Mouse (Mus musculus) embryonic facial prominence, embryonic 14.5 days (tissue): Measurements from ENCODE around the gene Snrpa. TPM values are rescaled to one million over a fixed set of nuclear protein-coding genes. Genes with fewer than 3 reads are reported as not detected.
"Not testable (repeated sequence)": the region's sequence is repeated elsewhere in the genome, so short reads cannot be mapped to it uniquely, and the experiment has no call there.

Experiments
- ATAC-seq: fragments of 200-750 bp; cut with Nextera tagmentation; 2 replicates; pipeline ENCODE4 v1.8.0; 2017; ENCODE audit warnings: low read depth, moderate number of reproducible peaks, moderate TSS enrichment
- DNase-seq: peaks from one replicate; pipeline ENCODE4 v3.0.0-alpha.2; 2015; ENCODE audit warnings: low spot score
- H3K27ac ChIP-seq: fragments of 300-500 bp; sonication (generic); replicated peaks from 2 replicates; pipeline ENCODE4 v1.5.1; 2014; ENCODE audit warnings: low read depth, mild to moderate bottlenecking, low read length, moderate library complexity
- H3K27me3 ChIP-seq: fragments of 300-500 bp; sonication (generic); replicated peaks from 2 replicates; pipeline ENCODE4 v1.6.1; 2014; ENCODE audit warnings: low read length; ENCODE audit not compliant: control insufficient read depth, insufficient read depth
- H3K36me3 ChIP-seq: fragments of 300-500 bp; sonication (generic); 2 replicates; pipeline ENCODE4 v1.6.1; 2014; ENCODE audit warnings: low read length, mixed read lengths; ENCODE audit not compliant: control insufficient read depth, insufficient read depth
- H3K4me1 ChIP-seq: fragments of 300-500 bp; sonication (generic); 2 replicates; pipeline ENCODE4 v1.6.1; 2014; ENCODE audit warnings: antibody characterized with exemption, low read length; ENCODE audit not compliant: control insufficient read depth, insufficient read depth
- H3K4me2 ChIP-seq: fragments of 300-500 bp; sonication (generic); 2 replicates; pipeline ENCODE4 v1.6.1; 2014; ENCODE audit warnings: low read depth, mild to moderate bottlenecking, low read length, moderate library complexity, mixed read lengths
- H3K4me3 ChIP-seq: fragments of 300-500 bp; sonication (generic); 2 replicates; pipeline ENCODE4 v1.5.1; 2014; ENCODE audit warnings: low read depth, mild to moderate bottlenecking, low read length
- H3K9ac ChIP-seq: fragments of 300-500 bp; sonication (generic); 2 replicates; pipeline ENCODE4 v1.6.1; 2014; ENCODE audit warnings: low read depth, mild to moderate bottlenecking, low read length, moderate library complexity, mixed read lengths
- H3K9me3 ChIP-seq: fragments of 300-500 bp; sonication (generic); 2 replicates; pipeline ENCODE4 v1.6.1; 2016; ENCODE audit warnings: low read length; ENCODE audit not compliant: control insufficient read depth
- WGBS: fragments of 180-500 bp; shearing (Covaris S2); extraction: QIAGEN DNeasy Blood & Tissue Kit; methylation state at CpG from one replicate; pipeline ENCODE4 v1.1.7; 2014; 5-methylcytosine and 5-hydroxymethylcytosine counted together
- polyA plus RNA-seq: library from polyadenylated mRNA; unstranded; fragments of >200 nt; fragmentation: Nextera tagmentation; extraction: Ambion mirVana; gene quantifications from 2 replicates; pipeline ENCODE4 v1.2.1, GENCODE M21; 2014

Snrpa gene
- polyA plus RNA-seq, result 187 and 232 TPM in 2 replicates

GRCm38 (mm10) chr7:27195681-27196611 is at the start of gene Snrpa, which contains the start of gene BC024978:
Gene Snrpa (minus strand): TSS chr7:27196271.
Gene BC024978 (plus strand): TSS chr7:27195781.
- peak; percentile 98 for ATAC-seq

GRCm38 (mm10) chr7:27244088-27244487 is 48.0 kb upstream of the Snrpa start:
- H3K27ac ChIP-seq, H3K9me3 ChIP-seq, H3K4me1 ChIP-seq, H3K9ac ChIP-seq, DNase-seq, H3K4me2 ChIP-seq, H3K4me3 ChIP-seq, ATAC-seq, H3K27me3 ChIP-seq: not testable (repeated sequence)
- peaks cover 36% of the 10 kb centered on the region for H3K36me3 ChIP-seq
- WGBS, result 85% methylated on average over 2 of the region's 2 CpGs

More at GRCm38 (mm10) chr7:27195681-27196611, at the start of gene Snrpa, which contains the start of gene BC024978:
- peak; percentile 100 for DNase-seq
- Histone ChIP-seq H3K4me3 (peak within 1 kb of the TSS; percentile 73), H3K4me1 (peaks cover 11% of the 10 kb centered on the region), H3K9ac (peak within 1 kb of the TSS; percentile 94), H3K27ac (peak within 1 kb of the TSS; percentile 99), H3K4me2 (peak within 1 kb of the TSS; percentile 89), H3K27me3 (no peaks in the 10 kb centered on the region), H3K9me3 (no peaks in the 10 kb centered on the region), H3K36me3 (peaks cover 39% of the 10 kb centered on the region)
- under 1% methylated on average over 62 of the region's 64 CpGs for WGBS

- Histone ChIP-seq H3K9ac (no peak overlapping the region), H3K4me2 (no peak overlapping the region), H3K4me3 (no peak overlapping the region), H3K36me3 (peaks cover 36% of the 10 kb centered on the region), H3K9me3 (no peaks in the 10 kb centered on the region), H3K27me3 (no peaks in the 10 kb centered on the region), H3K4me1 (no peaks in the 10 kb centered on the region), H3K27ac (no peak overlapping the region)
- ATAC-seq (no peak), DNase-seq (peak; percentile 29)
- WGBS, result 49% methylated on average over 7 of the region's 8 CpGs
Observed at GRCm38 (mm10) chr7:27243211-27243610, 47.1 kb upstream of the Snrpa start.

- no peak for ATAC-seq
- H3K4me3 ChIP-seq, result no peak overlapping the region
- H3K4me1 ChIP-seq, result peaks cover 3% of the 10 kb centered on the region; the same call in 1 of the 2 replicates
- no peak for DNase-seq
- H3K27ac ChIP-seq, result no peak overlapping the region
- H3K4me2 ChIP-seq, result no peak overlapping the region
- H3K9ac ChIP-seq, result no peak overlapping the region
- 94% methylated on average over 5 of the region's 5 CpGs for WGBS
- H3K27me3 ChIP-seq, result no peaks in the 10 kb centered on the region
- peaks cover 27% of the 10 kb centered on the region for H3K36me3 ChIP-seq
- no peaks in the 10 kb centered on the region for H3K9me3 ChIP-seq
Observed at GRCm38 (mm10) chr7:27238568-27238967, 42.5 kb upstream of the Snrpa start.

GRCm38 (mm10) chr7:27237527-27237926 is 41.5 kb upstream of the Snrpa start:
- H3K36me3 ChIP-seq, result peaks cover 21% of the 10 kb centered on the region
- 89% methylated on average over 2 of the region's 2 CpGs for WGBS
- no peak overlapping the region for H3K27ac ChIP-seq
- DNase-seq (no peak), ATAC-seq (no peak)
- no peaks in the 10 kb centered on the region for H3K27me3 ChIP-seq
- no peak overlapping the region for H3K4me3 ChIP-seq
- no peak overlapping the region for H3K4me2 ChIP-seq
- H3K9ac ChIP-seq, result no peak overlapping the region
- H3K9me3 ChIP-seq, result no peaks in the 10 kb centered on the region
- H3K4me1 ChIP-seq, result peaks cover 6% of the 10 kb centered on the region; the same call in 1 of the 2 replicates

- H3K9ac ChIP-seq, result no peak overlapping the region
- no peak for DNase-seq
- ATAC-seq, result no peak
- 95% methylated on average over 2 of the region's 2 CpGs for WGBS
- no peaks in the 10 kb centered on the region for H3K9me3 ChIP-seq
- no peak overlapping the region for H3K4me3 ChIP-seq
- H3K4me2 ChIP-seq, result no peak overlapping the region
- H3K27me3 ChIP-seq, result no peaks in the 10 kb centered on the region
- H3K27ac ChIP-seq, result no peak overlapping the region
- peaks cover 6% of the 10 kb centered on the region; the same call in 1 of the 2 replicates for H3K4me1 ChIP-seq
- peaks cover 15% of the 10 kb centered on the region for H3K36me3 ChIP-seq
Observed at GRCm38 (mm10) chr7:27235726-27236125, 39.7 kb upstream of the Snrpa start.

GRCm38 (mm10) chr7:27233300-27233699 is 37.2 kb upstream of the Snrpa start:
- WGBS, result 3% methylated on average over 6 of the region's 6 CpGs
- ATAC-seq, result no peak
- H3K4me3 ChIP-seq, result peak overlapping the region; percentile 50

GRCm38 (mm10) chr7:27232781-27233281 is 36.8 kb upstream of the Snrpa start, which contains the start of gene Coq8b:
Gene Coq8b (plus strand): TSS chr7:27233023.
- 2% methylated on average over 25 of the region's 25 CpGs for WGBS

More at GRCm38 (mm10) chr7:27233300-27233699, 37.2 kb upstream of the Snrpa start:
- Histone ChIP-seq H3K9me3 (no peaks in the 10 kb centered on the region), H3K4me2 (peak overlapping the region; percentile 69), H3K27ac (peak overlapping the region; percentile 81), H3K36me3 (peaks cover 10% of the 10 kb centered on the region; the same call in 1 of the 2 replicates), H3K27me3 (no peaks in the 10 kb centered on the region), H3K9ac (peak overlapping the region; percentile 66), H3K4me1 (peaks cover 10% of the 10 kb centered on the region; the same call in 1 of the 2 replicates)
- no peak for DNase-seq

More at GRCm38 (mm10) chr7:27232781-27233281, 36.8 kb upstream of the Snrpa start, which contains the start of gene Coq8b:
- Histone ChIP-seq H3K9me3 (no peaks in the 10 kb centered on the region), H3K27ac (peak within 1 kb of the TSS; percentile 81), H3K4me1 (peaks cover 10% of the 10 kb centered on the region; the same call in 1 of the 2 replicates), H3K9ac (peak within 1 kb of the TSS; percentile 66), H3K27me3 (no peaks in the 10 kb centered on the region), H3K4me3 (peak within 1 kb of the TSS; percentile 50), H3K36me3 (peaks cover 8% of the 10 kb centered on the region; the same call in 1 of the 2 replicates), H3K4me2 (peak within 1 kb of the TSS; percentile 69)
- peak; percentile 94 for ATAC-seq
- peak; percentile 98 for DNase-seq
